Mouse (Mus musculus) lung, postnatal 0 days (tissue): Measurements from ENCODE around the gene Mllt6. TPM values are rescaled to one million over a fixed set of nuclear protein-coding genes. Genes with fewer than 3 reads are reported as not detected.

Source experiments
- ATAC-seq: fragments of 200-750 bp; cut with Nextera tagmentation; 2 replicates; pipeline ENCODE4 v1.8.0; 2017; ENCODE audit warnings: moderate library complexity
- DNase-seq: peaks from one replicate; pipeline ENCODE4 v3.0.0-alpha.2; 2016; ENCODE audit warnings: low spot score
- H3K27ac ChIP-seq: fragments of 300-500 bp; sonication (generic); 2 replicates; pipeline ENCODE4 v1.5.1; 2014; ENCODE audit warnings: antibody characterized with exemption, mild to moderate bottlenecking, low read length, mixed read lengths
- H3K27me3 ChIP-seq: fragments of 300-500 bp; sonication (generic); replicated peaks from 2 replicates; pipeline ENCODE4 v1.6.1; 2014; ENCODE audit warnings: low read length, mixed read lengths; ENCODE audit not compliant: insufficient read depth
- H3K36me3 ChIP-seq: fragments of 300-500 bp; sonication (generic); 2 replicates; pipeline ENCODE4 v1.6.1; 2014; ENCODE audit warnings: low read length, mixed read lengths; ENCODE audit not compliant: insufficient read depth
- H3K4me1 ChIP-seq: fragments of 300-500 bp; sonication (generic); 2 replicates; pipeline ENCODE4 v1.6.1; 2014; ENCODE audit warnings: antibody characterized with exemption, low read depth, low read length, mixed read lengths; ENCODE audit not compliant: insufficient read depth
- H3K4me2 ChIP-seq: fragments of 300-500 bp; sonication (generic); replicated peaks from 2 replicates; pipeline ENCODE4 v1.6.1; 2014; ENCODE audit warnings: low read depth, mild to moderate bottlenecking, low read length, moderate library complexity, mixed read lengths
- H3K4me3 ChIP-seq: fragments of 300-500 bp; sonication (generic); 2 replicates; pipeline ENCODE4 v1.5.1; 2014; ENCODE audit warnings: low read depth, low read length
- H3K9ac ChIP-seq: fragments of 300-500 bp; sonication (generic); replicated peaks from 2 replicates; pipeline ENCODE4 v1.6.1; 2014; ENCODE audit warnings: low read depth, mild to moderate bottlenecking
- H3K9me3 ChIP-seq: fragments of 300-500 bp; sonication (generic); 2 replicates; pipeline ENCODE4 v1.6.1; 2016; ENCODE audit warnings: low read length, mixed read lengths
- CTCF ChIP-seq: IDR thresholded peaks from 2 replicates; pipeline ENCODE4 v1.5.1; 2016; ENCODE audit warnings: antibody characterized with exemption, mild to moderate bottlenecking
- EP300 ChIP-seq: IDR thresholded peaks from 2 replicates; pipeline ENCODE4 v1.6.1; 2016; ENCODE audit warnings: antibody characterized with exemption, mild to moderate bottlenecking, control low read depth
- WGBS: fragments of 180-500 bp; shearing (Covaris S2); extraction: QIAGEN DNeasy Blood & Tissue Kit; methylation state at CpG from one replicate; pipeline ENCODE4 v1.1.7; 2014; 5-methylcytosine and 5-hydroxymethylcytosine counted together
- polyA plus RNA-seq: library from polyadenylated mRNA; unstranded; fragments of >200 nt; fragmentation: Nextera tagmentation; extraction: Ambion mirVana; gene quantifications from 2 replicates; pipeline ENCODE4 v1.2.1, GENCODE M21; 2015

Gene Mllt6
- polyA plus RNA-seq, 1 experiment from 2014 or later: 3.0 TPM

DNA sequence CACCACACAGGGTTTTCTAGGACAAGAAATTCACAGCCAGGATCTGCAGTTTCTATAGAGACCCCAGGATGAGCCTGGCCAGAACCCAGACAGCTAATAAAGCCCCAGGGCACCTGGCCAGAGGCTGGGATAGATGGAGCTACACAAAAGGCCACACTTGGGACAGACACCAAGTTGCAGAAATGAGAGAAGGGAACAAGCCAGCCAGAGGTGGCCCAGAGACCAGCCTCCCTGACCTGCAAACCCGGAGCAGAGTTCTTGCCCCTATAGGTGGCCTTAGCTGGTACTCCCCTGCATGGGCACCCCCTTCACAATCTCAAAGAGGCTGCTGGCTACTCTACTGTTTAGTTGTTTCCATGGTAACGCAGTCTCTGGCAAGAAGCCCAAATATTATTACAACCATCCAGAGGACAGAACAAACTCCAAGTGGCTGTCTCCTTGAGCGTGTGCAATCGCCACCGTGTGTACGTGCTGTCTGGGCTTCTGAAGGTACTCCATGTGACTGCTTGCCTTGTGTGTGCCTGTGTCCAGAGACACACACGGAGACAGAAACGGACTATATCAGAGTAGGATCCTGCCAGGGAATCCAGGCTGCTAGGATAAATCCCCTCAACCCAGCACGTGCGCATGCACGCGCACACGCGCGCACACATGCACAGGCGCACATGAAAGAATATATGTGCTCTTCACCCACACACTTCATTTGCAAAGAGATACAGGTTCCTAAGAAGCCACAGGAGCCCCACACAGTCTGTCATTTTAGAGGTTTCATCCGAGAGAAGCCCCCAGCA lies 31.9 kb downstream of the Mllt6 start:
- H3K27ac ChIP-seq: 0 out of 2 replicates have a peak overlapping the region, but pooled peaks have one; percentile 32
- no peak overlapping the region for H3K4me3 ChIP-seq
- peaks cover 8% of the 10 kb centered on the region; the same call in 1 of the 2 replicates for H3K36me3 ChIP-seq
- DNase-seq (peak; percentile 86), ATAC-seq (peak; percentile 52)
- H3K27me3 ChIP-seq: no peaks in the 10 kb centered on the region
- peak; percentile 28; the same call in 1 of the 2 replicates for TF ChIP-seq EP300
- no peak; the same call in 1 of the 2 replicates for TF ChIP-seq CTCF
- 44% methylated on average over 17 of the region's 17 CpGs for WGBS
- peaks cover 23% of the 10 kb centered on the region; the same call in 1 of the 2 replicates for H3K4me1 ChIP-seq
- H3K4me2 ChIP-seq: peak overlapping the region; percentile 3; the same call in 1 of the 2 replicates
- H3K9ac ChIP-seq: no peak overlapping the region
- no peaks in the 10 kb centered on the region for H3K9me3 ChIP-seq

DNA sequence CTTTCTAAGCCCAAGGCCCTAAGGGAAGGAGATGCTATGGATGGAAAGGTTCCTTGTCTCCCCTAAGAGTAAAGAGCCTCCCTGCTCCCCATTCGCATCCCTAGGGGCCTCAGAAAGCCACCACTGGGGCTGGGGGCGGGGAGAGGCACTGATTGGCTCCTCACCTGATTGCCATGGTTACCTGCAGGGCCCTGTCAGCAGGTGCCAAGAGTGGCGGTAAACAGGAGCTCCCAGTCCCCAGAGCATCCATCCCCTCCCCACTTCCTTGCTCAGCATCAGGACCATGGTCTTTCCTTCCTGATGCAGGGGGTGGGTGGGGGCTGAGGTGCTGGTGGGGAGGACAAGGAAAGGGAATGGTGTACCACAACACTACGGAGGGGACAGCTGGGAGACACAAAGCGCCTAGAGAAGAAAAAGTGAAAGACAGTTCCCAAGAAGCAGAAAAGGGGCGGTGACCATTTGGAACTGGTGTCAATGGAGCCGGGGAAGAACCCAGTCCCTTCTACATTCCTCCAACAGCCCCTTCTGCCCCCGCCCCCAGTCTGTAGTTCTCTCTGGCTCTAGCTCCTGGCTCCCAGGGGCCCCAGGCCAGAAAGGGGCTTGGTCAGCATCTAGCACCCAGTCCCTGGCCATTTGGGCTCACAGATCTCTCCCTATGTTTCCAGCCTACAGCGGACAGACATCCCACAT lies 32.6 kb downstream of the Mllt6 start:
- H3K27me3 ChIP-seq: no peaks in the 10 kb centered on the region
- no peak overlapping the region for H3K4me3 ChIP-seq
- H3K9ac ChIP-seq: no peak overlapping the region
- H3K4me1 ChIP-seq: peaks cover 23% of the 10 kb centered on the region
- WGBS: 47% methylated on average over 9 of the region's 9 CpGs
- 0 out of 2 replicates have a peak overlapping the region, but pooled peaks have one; percentile 3 for H3K4me2 ChIP-seq
- H3K36me3 ChIP-seq: peaks cover under 1% of the 10 kb centered on the region; the same call in 1 of the 2 replicates
- H3K27ac ChIP-seq: 0 out of 2 replicates have a peak overlapping the region, but pooled peaks have one; percentile 38
- ATAC-seq (no peak), DNase-seq (no peak)
- no peaks in the 10 kb centered on the region for H3K9me3 ChIP-seq
- no peak for TF ChIP-seq EP300
- TF ChIP-seq CTCF: no peak

DNA sequence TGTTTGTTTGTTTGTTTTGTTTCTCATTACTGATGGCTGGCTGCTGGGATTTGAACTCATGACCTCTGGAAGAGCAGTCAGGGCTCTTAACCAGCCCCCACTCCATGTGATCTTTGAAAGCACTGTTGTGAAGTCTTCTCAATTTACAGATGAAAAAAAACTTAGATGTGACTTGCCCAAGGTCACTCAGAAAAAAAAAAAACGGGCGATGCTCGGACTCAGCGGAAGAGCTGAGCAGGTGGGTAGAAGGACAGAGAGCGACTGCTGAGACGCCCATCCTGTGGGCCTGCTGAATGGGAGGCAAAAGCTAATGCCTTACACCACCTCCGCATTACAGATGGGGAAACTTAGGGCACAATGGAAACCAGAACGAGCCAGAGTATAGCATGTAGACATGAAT lies 33.5 kb downstream of the Mllt6 start:
- Histone ChIP-seq H3K4me3 (no peak overlapping the region), H3K27ac (0 out of 2 replicates have a peak overlapping the region, but pooled peaks have one; percentile 38)
- 66% methylated on average over 8 of the region's 8 CpGs for WGBS

DNA sequence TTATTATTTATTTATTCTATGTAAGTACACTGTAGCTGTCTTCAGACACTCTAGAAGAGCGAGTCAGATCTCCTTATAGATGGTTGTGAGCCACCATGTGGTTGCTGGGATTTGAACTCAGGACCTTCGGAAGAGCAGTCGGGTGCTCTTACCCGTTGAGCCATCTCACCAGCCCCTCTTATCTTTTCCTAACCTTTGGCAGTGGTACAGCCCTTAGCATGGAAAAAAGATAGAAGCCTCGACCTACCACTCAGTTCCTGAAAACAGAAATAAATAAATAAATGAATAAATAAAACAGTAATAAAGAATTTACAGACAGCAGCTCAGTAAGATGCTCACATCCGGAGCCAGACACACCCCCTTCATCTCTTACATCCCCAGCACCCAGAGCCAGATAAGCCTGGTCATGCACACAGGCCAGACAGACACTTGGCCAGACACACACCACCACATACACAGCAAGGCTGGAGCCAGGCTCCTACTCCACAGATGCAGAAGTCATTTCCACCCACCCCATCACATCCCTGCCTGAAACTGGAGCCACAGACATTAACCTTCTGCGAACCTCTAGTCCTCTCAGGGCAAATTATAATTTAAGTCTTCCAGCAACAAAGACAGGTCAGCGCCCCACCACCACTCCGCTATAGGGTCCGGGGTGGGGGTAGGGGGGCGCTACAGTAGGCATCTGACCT lies 34.1 kb downstream of the Mllt6 start:
- Histone ChIP-seq H3K4me3 (peak overlapping the region; percentile 86), H3K4me1 (peaks cover 30% of the 10 kb centered on the region), H3K27me3 (no peaks in the 10 kb centered on the region), H3K4me2 (peak overlapping the region; percentile 91), H3K36me3 (no peaks in the 10 kb centered on the region), H3K27ac (no peak overlapping the region), H3K9ac (no peak overlapping the region), H3K9me3 (no peaks in the 10 kb centered on the region)
- ATAC-seq (no peak), DNase-seq (no peak)
- WGBS: 31% methylated on average over 11 of the region's 11 CpGs
- TF ChIP-seq EP300: no peak
- TF ChIP-seq CTCF: no peak

More for the DNA sequence above, 33.5 kb downstream of the Mllt6 start:
- Histone ChIP-seq H3K36me3 (no peaks in the 10 kb centered on the region; the same call in 1 of the 2 replicates), H3K27me3 (no peaks in the 10 kb centered on the region), H3K4me2 (no peak overlapping the region), H3K9me3 (no peaks in the 10 kb centered on the region), H3K4me1 (peaks cover 30% of the 10 kb centered on the region), H3K9ac (no peak overlapping the region)
- DNase-seq: no peak
- TF ChIP-seq EP300 (no peak), CTCF (no peak)
- ATAC-seq: no peak

DNA sequence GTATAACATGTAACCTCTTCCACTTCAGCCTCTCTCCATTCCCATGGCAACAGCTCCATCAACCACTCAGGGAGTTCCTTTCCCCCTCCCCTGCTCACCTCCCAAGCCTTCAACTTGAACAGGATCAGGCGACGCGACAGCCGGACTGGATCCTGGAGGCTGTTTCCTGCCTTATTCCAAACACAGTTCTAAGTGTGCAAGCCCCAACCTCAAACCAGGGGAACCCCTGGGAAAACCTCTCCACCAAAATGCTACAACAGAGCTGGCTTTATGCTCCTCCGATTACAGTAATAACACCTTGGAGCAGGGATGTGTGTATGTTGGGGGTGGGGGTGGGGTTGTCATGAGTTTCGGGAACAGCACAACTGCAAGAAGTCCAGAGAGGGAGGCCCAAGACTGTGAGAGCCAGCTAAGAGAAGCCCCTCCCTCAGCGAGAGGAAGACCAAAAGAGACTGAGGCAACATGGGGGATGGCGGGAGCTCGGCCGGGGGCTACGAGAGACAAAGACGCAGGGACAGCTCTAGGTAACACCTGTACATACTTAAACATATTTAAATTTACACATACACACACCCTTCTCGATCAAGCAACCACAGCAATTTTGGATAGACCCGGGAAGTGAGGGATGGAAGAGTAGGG lies 34.8 kb downstream of the Mllt6 start:
- H3K4me3 ChIP-seq: peak overlapping the region; percentile 86
- DNase-seq: no peak
- H3K9me3 ChIP-seq: no peaks in the 10 kb centered on the region
- peak overlapping the region; percentile 91 for H3K4me2 ChIP-seq
- 3% methylated on average over 14 of the region's 14 CpGs for WGBS
- TF ChIP-seq EP300 (no peak), CTCF (no peak)
- H3K36me3 ChIP-seq: no peaks in the 10 kb centered on the region
- no peak for ATAC-seq
- H3K27me3 ChIP-seq: no peaks in the 10 kb centered on the region
- H3K4me1 ChIP-seq: peaks cover 30% of the 10 kb centered on the region
- H3K9ac ChIP-seq: peak overlapping the region; percentile 77
- H3K27ac ChIP-seq: peak overlapping the region; percentile 93
